Mouse (Mus musculus) testis, adult 2 months (tissue): ENCODE data around the gene Olfr643.

Experiments used
- CTCF ChIP-seq: fragments of 200-500 bp; IDR thresholded peaks from 2 replicates; pipeline ENCODE4 v1.5.1; 2012; ENCODE audit warnings: low read depth, mild to moderate bottlenecking, inconsistent platforms, low read length, moderate library complexity; ENCODE audit not compliant: control insufficient read depth, insufficient read depth, insufficient replicate concordance
- POLR2A ChIP-seq: fragments of 200-500 bp; IDR thresholded peaks from 2 replicates; pipeline ENCODE4 v1.6.1; 2012; ENCODE audit warnings: low read depth, mild to moderate bottlenecking, inconsistent platforms, low read length, moderate library complexity; ENCODE audit not compliant: control insufficient read depth

GRCm38 (mm10) chr7:104021651-104022050 is 115.6 kb downstream of the Olfr643 start:
- TF ChIP-seq CTCF, result no peak
- no peak for TF ChIP-seq POLR2A
